ENCODE assay signal across 12 mouse cellular contexts in genomic region chr4:139090303-139090940, GRCm38 (mm10). TPM values are rescaled to one million over a fixed set of nuclear protein-coding genes. Genes with fewer than 3 reads are reported as not detected.
DNase-seq lines count a peak whose midpoint lies in the region; ATAC-seq and TF ChIP-seq lines count a peak whose summit lies in the region.
"Had no signal": no experiment of that assay in that cellular context is flagged by ENCODE, and none has a peak within 500 bp of the region (broad histone marks: within the 10 kb centered on the region; RNA-seq: fewer than 3 reads in every experiment).

No protein-coding gene starts in this region.

- H3K4me3 ChIP-seq in gastrocnemius, adult 2 months: peak overlapping the region; percentile 94
- H3K4me3 ChIP-seq in C2C12 (ENCODE audit: insufficient read depth, poor library complexity, severe bottlenecking): no peak overlapping the region
- no peak overlapping the region for H3K4me3 ChIP-seq in hindbrain, embryonic 15.5 days
- no peak overlapping the region for H3K4me3 ChIP-seq in lung, postnatal 0 days (ENCODE audit: low read depth, low read length)
- no peak overlapping the region for H3K4me3 ChIP-seq in left cerebral cortex, adult 2 months

- intact Hi-C loops in gastrocnemius, adult 2 months (cut with DNase I): no loop called here
- intact Hi-C loops in left cerebral cortex, adult 2 months (cut with DNase I): no loop called here

- H3K79me3 ChIP-seq in C2C12 (ENCODE audit: low read depth): no peaks in the 10 kb centered on the region

- peaks cover 30% of the 10 kb centered on the region for H3K4me1 ChIP-seq in hindbrain, embryonic 15.5 days (replicated peaks)
- H3K4me1 ChIP-seq in lung, postnatal 0 days (ENCODE audit: insufficient read depth, low read depth, low read length): peaks cover 4% of the 10 kb centered on the region; the same call in 1 of the 2 replicates

- no peak for TF ChIP-seq CTCF in gastrocnemius, adult 2 months (IDR thresholded peaks at IDR 0.05)
- TF ChIP-seq CTCF in C2C12 (IDR thresholded peaks at IDR 0.05; ENCODE audit: control insufficient read depth, insufficient read depth, insufficient read length): no peak
- no peak for TF ChIP-seq CTCF in lung, postnatal 0 days (IDR thresholded peaks at IDR 0.05)
- TF ChIP-seq CTCF in left cerebral cortex, adult 2 months (IDR thresholded peaks at IDR 0.05): no peak

- DNase-seq in gastrocnemius, adult 2 months: peak; percentile 66
- DNase-seq in gastrocnemius, postnatal 10 days: no peak
- no peak for DNase-seq in lung, postnatal 0 days (ENCODE audit: low spot score)
- DNase-seq in urinary bladder, adult 2 months (ENCODE audit: low spot score): no peak
- no peak for DNase-seq in left cerebral cortex, adult 2 months (ENCODE audit: extremely low spot score in 1 of 2, low spot score in 2 of 2)
- no peak for DNase-seq in spleen, adult 18-20 months
- DNase-seq: kidney, postnatal 4 days had no signal

- 69% methylated on average over 15 of the region's 15 CpGs for WGBS in hindbrain, embryonic 15.5 days
- WGBS in lung, postnatal 0 days: 48% methylated on average over 15 of the region's 15 CpGs

- no peaks in the 10 kb centered on the region for H3K79me2 ChIP-seq in C2C12 (ENCODE audit: control insufficient read depth, insufficient read depth)

- no peaks in the 10 kb centered on the region for H3K9me3 ChIP-seq in hindbrain, embryonic 15.5 days
- no peaks in the 10 kb centered on the region; the same call in 1 of the 2 replicates for H3K9me3 ChIP-seq in lung, postnatal 0 days (ENCODE audit: low read length)

- peak overlapping the region; percentile 8 for H3ac ChIP-seq in C2C12 (ENCODE audit: control insufficient read depth, insufficient read length, low read depth)

- H3K27ac ChIP-seq in gastrocnemius, adult 2 months: peak overlapping the region; percentile 91
- no peak overlapping the region for H3K27ac ChIP-seq in hindbrain, embryonic 15.5 days (replicated peaks)
- H3K27ac ChIP-seq in lung, postnatal 0 days (ENCODE audit: low read length): no peak overlapping the region
- no peak overlapping the region for H3K27ac ChIP-seq in left cerebral cortex, adult 2 months

- no peak for ATAC-seq in hindbrain, embryonic 15.5 days (ENCODE audit: low FRiP score, low read depth)
- no peak for ATAC-seq in lung, postnatal 0 days

- H3K9ac ChIP-seq in hindbrain, embryonic 15.5 days: no peak overlapping the region
- H3K9ac ChIP-seq in lung, postnatal 0 days (replicated peaks; ENCODE audit: low read depth): no peak overlapping the region

- peak overlapping the region; percentile 3 for H3K4me2 ChIP-seq in hindbrain, embryonic 15.5 days
- peak overlapping the region; percentile 98 for H3K4me2 ChIP-seq in lung, postnatal 0 days (replicated peaks; ENCODE audit: low read depth, low read length)

- H3K27me3 ChIP-seq in C2C12 (ENCODE audit: control insufficient read depth, insufficient read depth, insufficient read length): no peaks in the 10 kb centered on the region
- H3K27me3 ChIP-seq in hindbrain, embryonic 15.5 days: peaks cover 43% of the 10 kb centered on the region
- H3K27me3 ChIP-seq in lung, postnatal 0 days (replicated peaks; ENCODE audit: insufficient read depth, low read length): no peaks in the 10 kb centered on the region

- no peak for TF ChIP-seq EP300 in lung, postnatal 0 days (IDR thresholded peaks at IDR 0.05)

- no peaks in the 10 kb centered on the region for H3K36me3 ChIP-seq in C2C12 (ENCODE audit: control insufficient read depth, insufficient read depth)
- H3K36me3 ChIP-seq in hindbrain, embryonic 15.5 days: no peaks in the 10 kb centered on the region
- H3K36me3 ChIP-seq in lung, postnatal 0 days (ENCODE audit: insufficient read depth, low read length): no peaks in the 10 kb centered on the region
- H3K36me3 ChIP-seq: G1E had no signal

TF ChIP-seq in C2C12, 6 proteins besides CTCF, POLR2A, EP300 and RAD21:
- TF ChIP-seq USF1 (IDR thresholded peaks at IDR 0.05; ENCODE audit: low read depth) (no peak), MYOG (IDR thresholded peaks at IDR 0.05; ENCODE audit: control insufficient read depth, extremely low read depth, insufficient read length) (no peak), MYOD1 (IDR thresholded peaks at IDR 0.05; ENCODE audit: control insufficient read depth, insufficient read length, low read depth) (no peak), CEBPB (IDR thresholded peaks at IDR 0.05; ENCODE audit: low read depth) (no peak), MAX (IDR thresholded peaks at IDR 0.05) (no peak), FOSL1 (IDR thresholded peaks at IDR 0.05; ENCODE audit: insufficient read depth, low read length, poor library complexity, severe bottlenecking) (no peak)

RNA-seq across cellular contexts. Expression of gene Nbl1, which starts 2.4 kb away (rescaled TPM):
- 10 to 100 TPM; 19.9 to 40.8 TPM for total RNA-seq in gastrocnemius, adult 2 months (2021)
- 10 to 100 TPM; 51.0 to 51.1 TPM for total RNA-seq in gastrocnemius, postnatal 10 days (2021)
- polyA plus RNA-seq in C2C12 (2012; fragmentation: generic; extraction: Trizol): 61.3 TPM
- 53.9 and 55.2 TPM in 2 replicates for polyA plus RNA-seq in hindbrain, embryonic 15.5 days (2015; fragmentation: Nextera tagmentation; extraction: Ambion mirVana)
- polyA plus RNA-seq in lung, postnatal 0 days (2015; fragmentation: Nextera tagmentation; extraction: Ambion mirVana): 141 and 151 TPM in 2 replicates
- polyA plus RNA-seq in urinary bladder, adult 2 months (2012; rRNA removed): 323 and 360 TPM in 2 replicates
- 10 to 100 TPM; 62.4 to 84.3 TPM for total RNA-seq in left cerebral cortex, adult 2 months (2021)

RNA-seq across cellular contexts. Expression of gene Htr6, which starts 15.1 kb away (rescaled TPM):
- total RNA-seq in gastrocnemius, adult 2 months (2021): not detected
- total RNA-seq in gastrocnemius, postnatal 10 days (2021): not detected
- 0.02 TPM for polyA plus RNA-seq in C2C12 (2012; fragmentation: generic; extraction: Trizol)
- polyA plus RNA-seq in hindbrain, embryonic 15.5 days (2015; fragmentation: Nextera tagmentation; extraction: Ambion mirVana): 0.43 and 0.83 TPM in 2 replicates
- polyA plus RNA-seq in lung, postnatal 0 days (2015; fragmentation: Nextera tagmentation; extraction: Ambion mirVana): not detected in 2 replicates
- 0.06 and 0.07 TPM in 2 replicates for polyA plus RNA-seq in urinary bladder, adult 2 months (2012; rRNA removed)
- total RNA-seq in left cerebral cortex, adult 2 months (2021): 1 to 10 TPM; 5.9 to 6.9 TPM
- total RNA-seq: G1E; megakaryocyte, adult 5-6 weeks had no signal
- polyA plus RNA-seq: G1E; heart, postnatal 0 days had no signal

RNA-seq across cellular contexts. Expression of gene Minos1, which starts 40.5 kb away (rescaled TPM):
- 100 to 1,000 TPM; 304 to 430 TPM for total RNA-seq in gastrocnemius, adult 2 months (2021)
- total RNA-seq in gastrocnemius, postnatal 10 days (2021): 100 to 1,000 TPM; 399 to 482 TPM
- 246 TPM for polyA plus RNA-seq in C2C12 (2012; fragmentation: generic; extraction: Trizol)
- 351 and 416 TPM in 2 replicates for polyA plus RNA-seq in hindbrain, embryonic 15.5 days (2015; fragmentation: Nextera tagmentation; extraction: Ambion mirVana)
- polyA plus RNA-seq in lung, postnatal 0 days (2015; fragmentation: Nextera tagmentation; extraction: Ambion mirVana): 474 and 487 TPM in 2 replicates
- 174 and 186 TPM in 2 replicates for polyA plus RNA-seq in urinary bladder, adult 2 months (2012; rRNA removed)
- total RNA-seq in left cerebral cortex, adult 2 months (2021): 100 to 1,000 TPM; 197 TPM
